17 mouse cellular contexts compared by ENCODE assay signal in genomic region chr6:127752681-127753080, GRCm38 (mm10). TPM values are rescaled to one million over a fixed set of nuclear protein-coding genes. Genes with fewer than 3 reads are reported as not detected.
DNase-seq lines count a peak whose midpoint lies in the region; ATAC-seq and TF ChIP-seq lines count a peak whose summit lies in the region.
"Had no signal": no experiment of that assay in that cellular context is flagged by ENCODE, and none has a peak within 500 bp of the region (broad histone marks: within the 10 kb centered on the region; RNA-seq: fewer than 3 reads in every experiment).

No protein-coding gene starts in this region.

- H3K9me3 ChIP-seq in heart, embryonic 12.5 days (replicated peaks), result no peaks in the 10 kb centered on the region
- no peaks in the 10 kb centered on the region for H3K9me3 ChIP-seq in heart, embryonic 11.5 days (replicated peaks; ENCODE audit: control insufficient read depth, low read length)
- no peaks in the 10 kb centered on the region for H3K9me3 ChIP-seq in midbrain, embryonic 11.5 days (ENCODE audit: control insufficient read depth, low read length)
- H3K9me3 ChIP-seq in midbrain, embryonic 16.5 days (replicated peaks; ENCODE audit: control insufficient read depth, low read length, poor library complexity, severe bottlenecking), result no peaks in the 10 kb centered on the region
- H3K9me3 ChIP-seq in hindbrain, embryonic 16.5 days (ENCODE audit: control insufficient read depth, low read length), result no peaks in the 10 kb centered on the region
- H3K9me3 ChIP-seq: embryonic facial prominence, embryonic 15.5 days; liver, embryonic 13.5 days; neural tube, embryonic 12.5 days; stomach, embryonic 15.5 days had no signal

- H3K9ac ChIP-seq in heart, embryonic 12.5 days, result no peak overlapping the region
- no peak overlapping the region for H3K9ac ChIP-seq in heart, embryonic 11.5 days (ENCODE audit: low read depth, low read length)
- H3K9ac ChIP-seq in midbrain, embryonic 11.5 days (ENCODE audit: low read length), result no peak overlapping the region; the same call in 1 of the 2 replicates
- no peak overlapping the region for H3K9ac ChIP-seq in midbrain, embryonic 16.5 days (ENCODE audit: low read depth, low read length)
- no peak overlapping the region for H3K9ac ChIP-seq in hindbrain, embryonic 16.5 days (ENCODE audit: low read depth, low read length)
- H3K9ac ChIP-seq: embryonic facial prominence, embryonic 15.5 days; forebrain, postnatal 0 days; liver, embryonic 13.5 days; neural tube, embryonic 12.5 days; stomach, embryonic 15.5 days had no signal

- 25% methylated on average over 3 of the region's 3 CpGs for WGBS in heart, embryonic 12.5 days
- 29% methylated on average over 3 of the region's 3 CpGs for WGBS in heart, embryonic 11.5 days (ENCODE audit: insufficient replicate concordance)
- 54% methylated on average over 3 of the region's 3 CpGs for WGBS in midbrain, embryonic 11.5 days
- WGBS in midbrain, embryonic 16.5 days, result 60% methylated on average over 3 of the region's 3 CpGs
- WGBS in hindbrain, embryonic 16.5 days, result 55% methylated on average over 3 of the region's 3 CpGs

- H3K4me1 ChIP-seq in heart, embryonic 12.5 days (replicated peaks), result peaks cover 37% of the 10 kb centered on the region
- peaks cover 19% of the 10 kb centered on the region for H3K4me1 ChIP-seq in heart, embryonic 11.5 days (ENCODE audit: control insufficient read depth, insufficient read depth, low read length)
- peaks cover 22% of the 10 kb centered on the region for H3K4me1 ChIP-seq in midbrain, embryonic 11.5 days (ENCODE audit: control insufficient read depth, insufficient read depth, low read length)
- H3K4me1 ChIP-seq in midbrain, embryonic 16.5 days (ENCODE audit: control insufficient read depth, insufficient read depth, low read length), result peaks cover 6% of the 10 kb centered on the region
- peaks cover 12% of the 10 kb centered on the region for H3K4me1 ChIP-seq in hindbrain, embryonic 16.5 days (ENCODE audit: control insufficient read depth, insufficient read depth, low read depth, low read length)
- H3K4me1 ChIP-seq: liver, embryonic 13.5 days; stomach, embryonic 15.5 days had no signal

- TF ChIP-seq POLR2A in brain, embryonic 14.5 days (IDR thresholded peaks at IDR 0.05; ENCODE audit: borderline replicate concordance, extremely low read depth, insufficient read depth, insufficient read length, poor library complexity, severe bottlenecking), result no peak

- no peaks in the 10 kb centered on the region for H3K27me3 ChIP-seq in heart, embryonic 12.5 days (replicated peaks)
- no peaks in the 10 kb centered on the region for H3K27me3 ChIP-seq in heart, embryonic 11.5 days (ENCODE audit: control insufficient read depth, insufficient read depth, low read length)
- no peaks in the 10 kb centered on the region for H3K27me3 ChIP-seq in midbrain, embryonic 11.5 days (ENCODE audit: control insufficient read depth, insufficient read depth, low read length)
- H3K27me3 ChIP-seq in midbrain, embryonic 16.5 days (ENCODE audit: control insufficient read depth, insufficient read depth, low read depth, low read length), result no peaks in the 10 kb centered on the region
- no peaks in the 10 kb centered on the region for H3K27me3 ChIP-seq in hindbrain, embryonic 16.5 days (replicated peaks; ENCODE audit: control insufficient read depth, insufficient read depth, low read length)
- H3K27me3 ChIP-seq: embryonic facial prominence, embryonic 15.5 days; liver, embryonic 13.5 days; neural tube, embryonic 12.5 days; stomach, embryonic 15.5 days had no signal

- TF ChIP-seq CTCF in brain, embryonic 14.5 days (IDR thresholded peaks at IDR 0.05; ENCODE audit: borderline replicate concordance, extremely low read depth, insufficient read depth, insufficient read length), result no peak

- no peak overlapping the region for H3K4me2 ChIP-seq in heart, embryonic 12.5 days
- no peak overlapping the region for H3K4me2 ChIP-seq in heart, embryonic 11.5 days
- no peak overlapping the region for H3K4me2 ChIP-seq in midbrain, embryonic 11.5 days
- no peak overlapping the region for H3K4me2 ChIP-seq in midbrain, embryonic 16.5 days (ENCODE audit: low read length)
- H3K4me2 ChIP-seq in hindbrain, embryonic 16.5 days (ENCODE audit: low read length), result no peak overlapping the region
- H3K4me2 ChIP-seq: embryonic facial prominence, embryonic 15.5 days; liver, embryonic 13.5 days; neural tube, embryonic 12.5 days; stomach, embryonic 15.5 days had no signal

- H3K36me3 ChIP-seq in heart, embryonic 12.5 days, result no peaks in the 10 kb centered on the region
- H3K36me3 ChIP-seq in heart, embryonic 11.5 days (ENCODE audit: control insufficient read depth, insufficient read depth, low read length), result no peaks in the 10 kb centered on the region
- H3K36me3 ChIP-seq in midbrain, embryonic 11.5 days (ENCODE audit: control insufficient read depth, insufficient read depth, low read length), result no peaks in the 10 kb centered on the region
- no peaks in the 10 kb centered on the region for H3K36me3 ChIP-seq in midbrain, embryonic 16.5 days (ENCODE audit: control insufficient read depth, insufficient read depth, low read length)
- H3K36me3 ChIP-seq in hindbrain, embryonic 16.5 days (ENCODE audit: control insufficient read depth, insufficient read depth, low read length), result no peaks in the 10 kb centered on the region
- H3K36me3 ChIP-seq: embryonic facial prominence, embryonic 15.5 days; liver, embryonic 13.5 days; neural tube, embryonic 12.5 days; stomach, embryonic 15.5 days had no signal

- ATAC-seq in heart, embryonic 12.5 days (ENCODE audit: insufficient number of reproducible peaks, low FRiP score), result peak; percentile 59
- ATAC-seq in heart, embryonic 11.5 days (replicated peaks; ENCODE audit: insufficient number of reproducible peaks, low FRiP score, low TSS enrichment), result no peak; the same call in 1 of the 2 replicates
- ATAC-seq in midbrain, embryonic 11.5 days (ENCODE audit: low FRiP score), result 0 out of 2 replicates have a peak, but pooled peaks have one; percentile 45
- no peak for ATAC-seq in midbrain, embryonic 16.5 days
- peak; percentile 48 for ATAC-seq in hindbrain, embryonic 16.5 days
- ATAC-seq: forebrain, postnatal 0 days; Patski had no signal

- DNase-seq in midbrain, embryonic 11.5 days (ENCODE audit: low spot score, missing footprints), result peak; percentile 82
- DNase-seq in brain, embryonic 14.5 days (ENCODE audit: low read depth), result peak; percentile 53
- no peak for DNase-seq in yolk sac, embryonic 10.5 days (ENCODE audit: low spot score)
- DNase-seq: forebrain, postnatal 0 days; liver, embryonic 13.5 days; lung, postnatal 10 days; retina, postnatal 1 day; thymus, postnatal 14 days had no signal

- no peak overlapping the region for H3K4me3 ChIP-seq in heart, embryonic 12.5 days
- no peak overlapping the region for H3K4me3 ChIP-seq in heart, embryonic 11.5 days (ENCODE audit: low read depth, low read length)
- no peak overlapping the region for H3K4me3 ChIP-seq in midbrain, embryonic 11.5 days (ENCODE audit: low read depth, low read length)
- no peak overlapping the region for H3K4me3 ChIP-seq in midbrain, embryonic 16.5 days (ENCODE audit: low read depth, low read length)
- H3K4me3 ChIP-seq in hindbrain, embryonic 16.5 days (ENCODE audit: low read length), result no peak overlapping the region
- H3K4me3 ChIP-seq: embryonic facial prominence, embryonic 15.5 days; liver, embryonic 13.5 days; neural tube, embryonic 12.5 days; stomach, embryonic 15.5 days had no signal

- 0 out of 2 replicates have a peak overlapping the region, but pooled peaks have one; percentile 17 for H3K27ac ChIP-seq in heart, embryonic 12.5 days (ENCODE audit: poor library complexity, severe bottlenecking)
- H3K27ac ChIP-seq in heart, embryonic 11.5 days (ENCODE audit: low read depth, low read length), result no peak overlapping the region
- no peak overlapping the region; the same call in 1 of the 2 replicates for H3K27ac ChIP-seq in midbrain, embryonic 11.5 days (ENCODE audit: low read depth, low read length)
- no peak overlapping the region for H3K27ac ChIP-seq in midbrain, embryonic 16.5 days (ENCODE audit: low read length)
- H3K27ac ChIP-seq in hindbrain, embryonic 16.5 days (ENCODE audit: low read depth, low read length), result no peak overlapping the region
- H3K27ac ChIP-seq: embryonic facial prominence, embryonic 15.5 days; liver, embryonic 13.5 days; neural tube, embryonic 12.5 days; stomach, embryonic 15.5 days had no signal

RNA-seq across cellular contexts. Expression of gene Prmt8, which starts 16.6 kb away (rescaled TPM):
- 0.79 and 0.96 TPM in 2 replicates for polyA plus RNA-seq in heart, embryonic 12.5 days (2016; fragmentation: Nextera tagmentation; extraction: Ambion mirVana)
- 1.4 and 1.7 TPM in 2 replicates for polyA plus RNA-seq in heart, embryonic 11.5 days (2014; fragmentation: Nextera tagmentation; extraction: Ambion mirVana)
- polyA plus RNA-seq in midbrain, embryonic 11.5 days (2014; fragmentation: Nextera tagmentation; extraction: Ambion mirVana), result 27.4 and 29.2 TPM in 2 replicates
- polyA plus RNA-seq in midbrain, embryonic 16.5 days (2015; fragmentation: Nextera tagmentation; extraction: Ambion mirVana), result 26.1 and 26.6 TPM in 2 replicates
- polyA plus RNA-seq in brain, embryonic 14.5 days (2012; rRNA removed), result 15.0 and 24.9 TPM in 2 replicates
- 35.2 and 37.0 TPM in 2 replicates for polyA plus RNA-seq in hindbrain, embryonic 16.5 days (2015; fragmentation: Nextera tagmentation; extraction: Ambion mirVana)
- polyA plus RNA-seq: kidney, embryonic 16.5 days; Patski had no signal

Comparison
In these comparisons a context has a peak if more than half of its experiments do, and no peak if none do; other contexts are left out.
1. ATAC-seq: peak in heart, embryonic 12.5 days (single experiment), midbrain, embryonic 11.5 days (single experiment) and hindbrain, embryonic 16.5 days (single experiment); none in heart, embryonic 11.5 days (single experiment) and midbrain, embryonic 16.5 days (single experiment).